Mouse (Mus musculus) kidney, adult 2 months (tissue): Measurements from ENCODE around the gene Fam53b. TPM values are rescaled to one million over a fixed set of nuclear protein-coding genes. Genes with fewer than 3 reads are reported as not detected.
A peak's percentile ranks its signal among the peaks of the same experiment; 100 is the strongest.

Experiments used
- DNase-seq: peaks from one replicate; pipeline ENCODE4 v3.0.0; 2021
- H3K27ac ChIP-seq: fragments of 200-500 bp; 2 replicates; pipeline ENCODE4 v1.5.1; 2012; ENCODE audit warnings: low read depth, low read length, control low read depth, inconsistent platforms; ENCODE audit not compliant: insufficient read depth
- H3K27me3 ChIP-seq: fragments of 200-500 bp; replicated peaks from 2 replicates; pipeline ENCODE4 v1.6.1; 2012; ENCODE audit warnings: mild to moderate bottlenecking, moderate library complexity, low read length, inconsistent platforms; ENCODE audit not compliant: control insufficient read depth, insufficient read depth
- H3K36me3 ChIP-seq: fragments of 200-500 bp; 2 replicates; pipeline ENCODE4 v1.6.1; 2012; ENCODE audit warnings: mild to moderate bottlenecking, moderate library complexity, low read length, inconsistent platforms; ENCODE audit not compliant: control insufficient read depth, insufficient read depth
- H3K4me1 ChIP-seq: fragments of 200-500 bp; 2 replicates; pipeline ENCODE4 v1.6.1; 2011; ENCODE audit warnings: low read length; ENCODE audit not compliant: control insufficient read depth, insufficient read depth
- H3K4me3 ChIP-seq: fragments of 200-500 bp; 2 replicates; pipeline ENCODE4 v1.5.1; 2011; ENCODE audit warnings: mild to moderate bottlenecking, low read depth, low read length, control low read depth; ENCODE audit not compliant: insufficient read depth
- CTCF ChIP-seq: fragments of 200-500 bp; conservative IDR thresholded peaks from 2 replicates; pipeline ENCODE4 v1.5.1; 2011; ENCODE audit warnings: low read depth, mild to moderate bottlenecking, control low read depth, low read length, moderate library complexity, mixed read lengths; ENCODE audit not compliant: insufficient read depth, insufficient read length
- POLR2A ChIP-seq: fragments of 200-500 bp; IDR thresholded peaks from one replicate; pipeline ENCODE4 v1.6.1; 2011; ENCODE audit warnings: low read depth, low read length, control low read depth
- WGBS: fragments of 180-500 bp; shearing (Covaris S2); methylation state at CpG from one replicate; pipeline ENCODE4 v1.1.7; 2018; 5-methylcytosine and 5-hydroxymethylcytosine counted together
- polyA plus RNA-seq: library from polyadenylated mRNA; depleted of rRNA; stranded (reverse); fragments of >200 nt; gene quantifications from 2 replicates; pipeline ENCODE4 v1.2.3, GENCODE M21; 2012

Fam53b gene
- polyA plus RNA-seq, 1 experiment = 29.3 TPM

DNA sequence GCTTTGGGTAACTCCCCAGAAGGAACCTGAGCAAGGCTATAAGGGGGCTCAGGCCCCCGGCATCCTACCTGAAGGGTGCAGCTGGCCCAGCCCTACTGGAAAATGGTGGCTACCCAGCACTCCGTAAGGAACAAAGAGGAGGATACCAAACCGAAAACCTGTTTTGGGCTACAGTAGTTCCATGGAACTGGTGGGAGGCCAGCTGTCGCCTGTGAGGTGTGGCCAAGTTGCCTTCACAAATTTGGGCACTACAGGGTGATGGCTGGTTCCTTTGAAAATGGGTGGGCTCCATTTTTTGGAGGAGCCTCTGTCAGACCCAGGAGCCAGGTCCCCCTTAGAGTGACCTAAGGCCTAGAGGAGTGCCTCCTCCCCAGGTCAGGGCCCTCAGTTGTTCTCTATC is 98.4 kb downstream of the Fam53b start:
- Histone ChIP-seq H3K27me3 (no peaks in the 10 kb centered on the region), H3K27ac (no peak overlapping the region), H3K4me1 (peaks cover 14% of the 10 kb centered on the region), H3K36me3 (no peaks in the 10 kb centered on the region), H3K4me3 (no peak overlapping the region)
- TF ChIP-seq CTCF (no peak), POLR2A (no peak)
- DNase-seq = no peak
- WGBS = 95% methylated on average over 4 of the region's 4 CpGs

DNA sequence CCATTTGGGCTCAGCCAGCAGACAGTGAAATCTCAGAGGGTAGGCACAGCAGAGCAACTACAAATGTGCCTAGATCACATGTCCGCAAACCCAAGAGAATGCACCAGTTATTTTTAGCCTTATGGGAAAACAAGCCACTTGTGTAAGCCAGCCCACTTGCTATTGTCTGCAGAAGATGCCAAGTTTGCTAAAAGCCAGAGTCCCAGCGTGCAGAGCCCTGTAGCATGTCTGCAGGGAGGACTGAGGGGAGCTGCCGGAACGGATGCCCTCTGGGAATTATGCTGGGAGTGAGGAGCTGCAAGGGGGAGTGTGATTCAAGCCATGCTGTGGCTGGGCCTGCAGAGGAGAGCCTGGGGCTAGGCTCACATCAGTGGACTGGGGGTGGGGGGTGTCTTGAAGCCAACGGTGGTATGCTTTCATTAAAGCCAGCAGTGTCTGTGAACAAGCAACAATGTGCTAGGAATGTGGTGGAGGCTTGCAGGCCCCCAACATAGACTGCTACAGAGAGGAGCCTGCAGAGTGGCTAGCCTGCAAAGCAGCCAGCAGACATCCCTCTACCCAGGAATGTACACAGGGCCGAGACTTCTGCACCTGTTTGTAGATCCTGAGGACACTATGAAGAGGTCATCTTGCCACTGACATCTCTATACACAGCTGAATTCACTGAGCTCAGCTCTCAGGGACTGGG is 99.3 kb downstream of the Fam53b start:
- Histone ChIP-seq H3K27ac (peak overlapping the region; percentile 85), H3K4me3 (no peak overlapping the region), H3K27me3 (no peaks in the 10 kb centered on the region), H3K36me3 (no peaks in the 10 kb centered on the region), H3K4me1 (peaks cover 14% of the 10 kb centered on the region)
- TF ChIP-seq CTCF = no peak
- TF ChIP-seq POLR2A = no peak
- DNase-seq = peak; percentile 84
- WGBS = 22% methylated on average over 6 of the region's 6 CpGs

DNA sequence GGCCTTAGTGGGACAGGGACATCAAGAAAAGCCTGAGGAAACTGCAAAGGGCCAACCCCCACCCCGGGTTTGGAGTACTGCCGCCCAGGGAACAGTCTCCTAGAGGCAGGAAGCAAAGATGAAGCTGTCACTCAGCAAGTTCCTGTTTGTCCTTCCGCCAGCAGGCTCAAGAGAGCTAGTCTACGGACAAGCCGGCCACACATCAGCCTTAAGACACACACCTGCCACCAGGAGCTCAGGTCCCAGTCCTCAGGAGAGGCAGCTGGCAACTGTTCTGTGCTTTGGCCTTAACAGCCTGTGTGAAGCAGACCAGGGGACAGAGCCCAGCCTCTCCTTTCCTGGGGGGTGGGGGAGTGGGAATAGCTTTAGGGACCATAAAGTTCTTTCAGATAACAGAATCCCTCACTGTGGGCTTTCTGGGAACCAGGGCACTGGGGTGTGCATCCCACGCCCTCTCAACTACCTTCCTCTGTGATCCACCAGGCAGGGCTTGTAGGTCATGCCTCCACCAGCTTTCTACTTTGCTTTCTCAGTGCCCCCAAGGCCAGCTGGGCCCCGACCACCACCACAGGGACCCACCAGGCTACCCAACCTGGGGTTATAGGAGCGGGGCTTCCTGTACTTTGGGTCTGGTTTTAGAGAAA is 100.1 kb downstream of the Fam53b start:
- Histone ChIP-seq H3K27ac (peak overlapping the region; percentile 85), H3K27me3 (no peaks in the 10 kb centered on the region), H3K36me3 (no peaks in the 10 kb centered on the region), H3K4me1 (peaks cover 14% of the 10 kb centered on the region), H3K4me3 (no peak overlapping the region)
- TF ChIP-seq CTCF (no peak), POLR2A (no peak)
- peak; percentile 85 for DNase-seq
- WGBS = 47% methylated on average over 8 of the region's 8 CpGs

DNA sequence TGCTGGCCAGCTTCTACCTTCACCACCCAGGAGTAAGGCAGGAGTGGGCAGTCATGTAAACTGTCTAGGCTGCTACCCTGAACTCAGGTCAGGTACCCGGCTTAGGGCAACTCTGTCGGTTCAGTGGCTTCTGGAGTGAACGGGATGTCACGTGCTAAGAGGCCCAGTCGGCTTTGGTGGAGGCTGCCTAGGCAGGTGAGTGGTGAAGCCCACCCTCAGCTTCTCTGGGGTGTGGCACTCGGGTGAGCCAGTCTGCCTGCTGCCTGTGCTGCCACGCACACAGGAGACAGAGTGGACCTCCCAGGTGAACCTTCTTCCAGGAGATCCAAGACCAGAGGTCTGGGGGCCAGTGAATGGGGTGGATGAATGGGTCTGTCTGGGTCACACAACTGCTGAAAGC is 100.7 kb downstream of the Fam53b start:
- 69% methylated on average over 7 of the region's 7 CpGs for WGBS
- DNase-seq = no peak
- H3K36me3 ChIP-seq = no peaks in the 10 kb centered on the region
- H3K4me1 ChIP-seq = peaks cover 14% of the 10 kb centered on the region
- no peak overlapping the region for H3K4me3 ChIP-seq
- peak overlapping the region; percentile 85 for H3K27ac ChIP-seq
- TF ChIP-seq POLR2A (no peak), CTCF (no peak)
- H3K27me3 ChIP-seq = no peaks in the 10 kb centered on the region

DNA sequence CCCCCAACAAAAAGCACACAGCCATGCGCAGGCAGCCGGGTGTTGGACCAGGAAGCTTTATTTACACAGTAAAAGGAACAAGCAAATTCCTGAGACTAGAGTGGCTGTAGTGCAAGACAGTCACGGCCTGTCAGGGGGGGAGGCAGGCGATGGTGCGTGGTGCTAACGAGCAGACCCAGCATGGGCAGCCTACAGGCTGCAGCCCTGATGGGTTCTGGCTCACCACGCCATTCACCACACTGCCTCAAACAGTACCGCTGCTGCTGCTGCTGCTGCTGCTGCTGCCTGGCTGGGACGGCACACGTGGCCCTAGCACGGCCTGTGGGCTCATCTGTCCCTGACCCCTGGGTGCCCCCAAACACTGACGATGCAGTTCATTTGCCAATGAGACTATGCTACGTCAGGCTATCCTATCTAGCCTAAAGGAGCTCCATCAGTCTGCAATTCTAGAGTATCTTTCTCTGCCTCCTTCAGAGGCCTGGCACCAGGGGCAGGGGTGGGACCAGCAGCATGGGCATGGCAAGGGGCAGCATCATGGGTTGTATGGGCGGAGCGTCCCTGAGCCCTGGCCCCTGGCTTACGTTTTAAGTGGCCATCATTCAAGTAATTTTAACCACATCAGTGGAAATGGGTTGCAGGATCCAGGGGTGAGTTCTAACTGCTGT is 101.5 kb downstream of the Fam53b start:
- DNase-seq = peak; percentile 39
- Histone ChIP-seq H3K4me1 (peaks cover 14% of the 10 kb centered on the region), H3K36me3 (no peaks in the 10 kb centered on the region), H3K4me3 (no peak overlapping the region), H3K27ac (peak overlapping the region; percentile 18), H3K27me3 (no peaks in the 10 kb centered on the region)
- TF ChIP-seq POLR2A (no peak), CTCF (no peak)
- 44% methylated on average over 16 of the region's 16 CpGs for WGBS

DNA sequence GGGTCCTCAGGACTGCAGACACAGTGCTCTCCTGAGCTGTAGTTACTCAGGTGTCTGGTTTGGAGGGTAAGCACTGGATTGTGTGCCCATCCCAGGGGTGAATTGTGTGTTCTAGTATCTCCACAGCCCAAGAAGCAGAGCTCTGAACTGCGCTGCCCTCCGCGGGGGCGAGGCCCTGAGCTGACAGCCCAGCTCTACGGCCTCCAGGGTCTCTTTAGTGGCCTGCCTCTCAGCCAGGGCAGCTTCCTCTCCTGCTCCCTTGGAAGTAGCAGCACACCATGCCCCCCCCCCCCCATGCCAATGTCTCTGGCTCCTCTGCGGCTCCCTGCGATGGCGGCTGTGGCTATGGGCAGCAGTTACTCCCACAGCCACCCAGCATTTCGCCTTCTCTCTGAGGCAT is 102.1 kb downstream of the Fam53b start:
- DNase-seq = no peak
- Histone ChIP-seq H3K27ac (peak overlapping the region; percentile 18; the same call in 1 of the 2 replicates), H3K4me1 (peaks cover 14% of the 10 kb centered on the region), H3K36me3 (no peaks in the 10 kb centered on the region), H3K27me3 (no peaks in the 10 kb centered on the region), H3K4me3 (no peak overlapping the region)
- 67% methylated on average over 9 of the region's 9 CpGs for WGBS
- TF ChIP-seq CTCF = no peak
- TF ChIP-seq POLR2A = no peak

DNA sequence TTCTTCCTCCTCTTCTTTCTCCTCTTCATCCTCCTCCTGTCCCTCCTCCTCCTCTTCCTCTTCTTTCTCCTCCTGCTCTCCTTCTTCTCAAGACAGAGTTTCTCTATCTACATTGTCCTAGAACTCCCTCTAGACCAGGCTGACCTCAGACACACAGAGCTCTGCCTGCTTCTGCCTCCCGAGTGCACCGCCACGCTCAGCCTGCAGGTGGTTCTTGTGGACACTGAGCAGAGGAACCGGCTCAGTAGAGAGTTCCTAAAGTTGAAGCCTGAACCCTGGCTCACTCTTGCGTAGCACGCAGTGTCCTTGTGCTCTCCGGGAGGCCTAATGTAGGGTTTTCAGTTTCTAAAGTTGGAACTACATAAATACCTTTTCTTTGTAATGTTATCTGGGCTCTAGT is 108.6 kb downstream of the Fam53b start:
- peaks cover 8% of the 10 kb centered on the region for H3K4me1 ChIP-seq
- H3K27me3 ChIP-seq = no peaks in the 10 kb centered on the region
- WGBS = 71% methylated on average over 7 of the region's 7 CpGs
- TF ChIP-seq CTCF (peak; percentile 51), POLR2A (no peak)
- H3K36me3 ChIP-seq = no peaks in the 10 kb centered on the region
- DNase-seq = peak; percentile 60
- H3K4me3 ChIP-seq = no peak overlapping the region
- no peak overlapping the region for H3K27ac ChIP-seq
